Mouse (Mus musculus) MEL (cell line): ENCODE results near the gene 2210011C24Rik. TPM values are rescaled to one million over a fixed set of nuclear protein-coding genes. Genes with fewer than 3 reads are reported as not detected.

Experiments used
- DNase-seq: peaks from one replicate; pipeline ENCODE4 v3.0.0; 2011; ENCODE audit warnings: low read depth, low spot score
- H3K27ac ChIP-seq: 2 replicates; pipeline ENCODE4 v1.5.1; 2012; ENCODE audit warnings: low read depth, mild to moderate bottlenecking, control low read depth, low read length, moderate library complexity; ENCODE audit not compliant: control insufficient read depth
- H3K27me3 ChIP-seq, 2 experiments: fragments of 150-350 bp in 1 of 2; sonication (generic) in 1 of 2; 2 replicates each; pipeline ENCODE4 v1.6.1; 2012; ENCODE audit warnings: low read length in 2 of 2, mild to moderate bottlenecking in 2 of 2, improper control_type of control experiment in 1 of 2, moderate library complexity in 1 of 2; ENCODE audit not compliant: insufficient read depth in 2 of 2, control insufficient read depth in 1 of 2
- H3K36me3 ChIP-seq, 2 experiments: 2 replicates each; pipeline ENCODE4 v1.6.1; 2012 to 2014; ENCODE audit warnings: low read length in 2 of 2, improper control_type of control experiment in 1 of 2, inconsistent platforms in 1 of 2, mild to moderate bottlenecking in 1 of 2; ENCODE audit not compliant: insufficient read depth in 2 of 2, control insufficient read depth in 1 of 2
- H3K4me1 ChIP-seq, 2 experiments: fragments of 150-350 bp in 1 of 2; sonication (generic) in 1 of 2; 2 replicates each; pipeline ENCODE4 v1.6.1; 2012; ENCODE audit warnings: low read length in 2 of 2, improper control_type of control experiment in 1 of 2, mild to moderate bottlenecking in 1 of 2; ENCODE audit not compliant: insufficient read depth in 2 of 2, control insufficient read depth in 1 of 2
- H3K4me3 ChIP-seq, 2 experiments: fragments of 150-350 bp in 1 of 2; sonication (generic) in 1 of 2; 2 replicates each; pipeline ENCODE4 v1.5.1; 2012; ENCODE audit warnings: low read depth in 2 of 2, low read length in 2 of 2, mild to moderate bottlenecking in 2 of 2, moderate library complexity in 2 of 2, control low read depth in 1 of 2, improper control_type of control experiment in 1 of 2; ENCODE audit not compliant: control insufficient read depth in 1 of 2, insufficient read depth in 1 of 2
- H3K79me2 ChIP-seq: 2 replicates; pipeline ENCODE4 v1.6.1; 2012; ENCODE audit warnings: mild to moderate bottlenecking, low read length, moderate library complexity; ENCODE audit not compliant: control insufficient read depth, poor library complexity, insufficient read depth
- H3K9ac ChIP-seq: 2 replicates; pipeline ENCODE4 v1.6.1; 2012; ENCODE audit warnings: low read depth, mild to moderate bottlenecking, control low read depth, low read length, moderate library complexity; ENCODE audit not compliant: control insufficient read depth, poor library complexity, severe bottlenecking
- H3K9me3 ChIP-seq: fragments of 150-350 bp; sonication (generic); replicated peaks from 2 replicates; pipeline ENCODE4 v1.6.1; 2012; ENCODE audit warnings: mild to moderate bottlenecking, low read length, improper control_type of control experiment, moderate library complexity; ENCODE audit not compliant: insufficient read depth
- CHD2 ChIP-seq: IDR thresholded peaks from 2 replicates; pipeline ENCODE4 v1.6.1; 2011; ENCODE audit warnings: low read length, improper control_type of control experiment
- CTCF ChIP-seq, 3 experiments: IDR thresholded peaks in 2 of 3; conservative IDR thresholded peaks in 1 of 3; 2 replicates each; pipeline ENCODE4 v1.5.1; 2011 to 2012; ENCODE audit warnings: low read length in 3 of 3, low read depth in 2 of 3, mild to moderate bottlenecking in 2 of 3, improper control_type of control experiment in 1 of 3, inconsistent platforms in 1 of 3, mixed read lengths in 1 of 3, moderate library complexity in 1 of 3; ENCODE audit not compliant: control insufficient read depth in 1 of 3, insufficient read depth in 1 of 3, poor library complexity in 1 of 3, severe bottlenecking in 1 of 3
- E2F4 ChIP-seq: IDR thresholded peaks from 2 replicates; pipeline ENCODE4 v1.6.1; 2011; ENCODE audit warnings: low read depth, low read length, improper control_type of control experiment, borderline replicate concordance
- ELF1 ChIP-seq: IDR thresholded peaks from 2 replicates; pipeline ENCODE4 v1.6.1; 2014; ENCODE audit warnings: low read depth, mild to moderate bottlenecking, inconsistent platforms, low read length, improper control_type of control experiment, moderate library complexity
- EP300 ChIP-seq, 2 experiments: IDR thresholded peaks; 2 replicates each; pipeline ENCODE4 v1.6.1; 2011; ENCODE audit warnings: improper control_type of control experiment in 2 of 2, low read length in 2 of 2, low read depth in 1 of 2, mild to moderate bottlenecking in 1 of 2
- ETS1 ChIP-seq: IDR thresholded peaks from 2 replicates; pipeline ENCODE4 v1.6.1; 2012; ENCODE audit warnings: low read depth, mild to moderate bottlenecking, inconsistent platforms, low read length, improper control_type of control experiment, moderate library complexity
- GABPA ChIP-seq: IDR thresholded peaks from 2 replicates; pipeline ENCODE4 v1.6.1; 2012; ENCODE audit warnings: low read depth, mild to moderate bottlenecking, inconsistent platforms, low read length, improper control_type of control experiment, moderate library complexity
- GATA1 ChIP-seq: IDR thresholded peaks from 2 replicates; pipeline ENCODE4 v1.6.1; 2011; ENCODE audit warnings: low read depth, low read length, improper control_type of control experiment
- HCFC1 ChIP-seq: IDR thresholded peaks from 2 replicates; pipeline ENCODE4 v1.6.1; 2012; ENCODE audit warnings: low read depth, mild to moderate bottlenecking, inconsistent platforms, low read length, improper control_type of control experiment, moderate library complexity
- MAFK ChIP-seq: IDR thresholded peaks from 2 replicates; pipeline ENCODE4 v1.6.1; 2011; ENCODE audit warnings: low read depth, mild to moderate bottlenecking, low read length, improper control_type of control experiment, borderline replicate concordance
- MAX ChIP-seq: IDR thresholded peaks from 2 replicates; pipeline ENCODE4 v1.6.1; 2011; ENCODE audit warnings: low read length, improper control_type of control experiment
- MAZ ChIP-seq: IDR thresholded peaks from 2 replicates; pipeline ENCODE4 v1.6.1; 2012; ENCODE audit warnings: low read depth, mild to moderate bottlenecking, inconsistent platforms, low read length, improper control_type of control experiment
- MEF2A ChIP-seq: IDR thresholded peaks from 2 replicates; pipeline ENCODE4 v1.6.1; 2014; ENCODE audit warnings: low read depth, mild to moderate bottlenecking, inconsistent platforms, low read length, improper control_type of control experiment; ENCODE audit not compliant: poor library complexity, insufficient replicate concordance, severe bottlenecking; ENCODE audit errors: extremely low read depth
- MXI1 ChIP-seq: IDR thresholded peaks from 2 replicates; pipeline ENCODE4 v1.6.1; 2011; ENCODE audit warnings: mild to moderate bottlenecking, low read depth, low read length, improper control_type of control experiment
- MYB ChIP-seq: IDR thresholded peaks from 2 replicates; pipeline ENCODE4 v1.6.1; 2011; ENCODE audit warnings: mild to moderate bottlenecking, low read depth, low read length, improper control_type of control experiment
- MYC ChIP-seq: IDR thresholded peaks from 2 replicates; pipeline ENCODE4 v1.6.1; 2011; ENCODE audit warnings: low read depth, mild to moderate bottlenecking, low read length, improper control_type of control experiment, moderate library complexity
- POLR2A ChIP-seq, 2 experiments: IDR thresholded peaks; 2 replicates each; pipeline ENCODE4 v1.6.1; 2011 to 2012; ENCODE audit warnings: low read length in 2 of 2, mild to moderate bottlenecking in 2 of 2, control low read depth in 1 of 2, improper control_type of control experiment in 1 of 2, low read depth in 1 of 2, moderate library complexity in 1 of 2; ENCODE audit not compliant: control insufficient read depth in 1 of 2, insufficient read depth in 1 of 2, poor library complexity in 1 of 2
- RAD21 ChIP-seq: IDR thresholded peaks from 2 replicates; pipeline ENCODE4 v1.6.1; 2011; ENCODE audit warnings: mild to moderate bottlenecking, low read depth, low read length, improper control_type of control experiment
- RCOR1 ChIP-seq: IDR thresholded peaks from 2 replicates; pipeline ENCODE4 v1.6.1; 2012; ENCODE audit warnings: low read depth, mild to moderate bottlenecking, inconsistent platforms, low read length, improper control_type of control experiment
- SIN3A ChIP-seq: IDR thresholded peaks from 2 replicates; pipeline ENCODE4 v1.6.1; 2012; ENCODE audit warnings: low read length, improper control_type of control experiment, inconsistent platforms
- SMC3 ChIP-seq: IDR thresholded peaks from 2 replicates; pipeline ENCODE4 v1.6.1; 2011; ENCODE audit warnings: low read depth, low read length, improper control_type of control experiment
- TAL1 ChIP-seq: IDR thresholded peaks from 2 replicates; pipeline ENCODE4 v1.6.1; 2012; ENCODE audit warnings: mild to moderate bottlenecking, inconsistent platforms, low read length, moderate library complexity, mixed read lengths
- TCF12 ChIP-seq: IDR thresholded peaks from 2 replicates; pipeline ENCODE4 v1.6.1; 2014; ENCODE audit warnings: low read depth, mild to moderate bottlenecking, inconsistent platforms, low read length, improper control_type of control experiment, moderate library complexity
- UBTF ChIP-seq: IDR thresholded peaks from 2 replicates; pipeline ENCODE4 v1.6.1; 2012; ENCODE audit warnings: low read depth, mild to moderate bottlenecking, inconsistent platforms, low read length, improper control_type of control experiment, moderate library complexity, borderline replicate concordance; ENCODE audit not compliant: insufficient read depth
- USF2 ChIP-seq, 2 experiments: IDR thresholded peaks; 2 replicates each; pipeline ENCODE4 v1.6.1; 2011 to 2012; ENCODE audit warnings: improper control_type of control experiment in 2 of 2, low read length in 2 of 2, borderline replicate concordance in 1 of 2, inconsistent platforms in 1 of 2, low read depth in 1 of 2, mild to moderate bottlenecking in 1 of 2; ENCODE audit not compliant: insufficient read depth in 1 of 2
- ZC3H11A ChIP-seq: IDR thresholded peaks from 2 replicates; pipeline ENCODE4 v1.6.1; 2012; ENCODE audit warnings: low read depth, mild to moderate bottlenecking, inconsistent platforms, low read length, improper control_type of control experiment
- ZKSCAN1 ChIP-seq: IDR thresholded peaks from 2 replicates; pipeline ENCODE4 v1.6.1; 2012; ENCODE audit warnings: low read depth, mild to moderate bottlenecking, inconsistent platforms, low read length, improper control_type of control experiment, moderate library complexity
- ZMIZ1 ChIP-seq: IDR thresholded peaks from 2 replicates; pipeline ENCODE4 v1.6.1; 2012; ENCODE audit warnings: low read depth, mild to moderate bottlenecking, inconsistent platforms, low read length, improper control_type of control experiment, moderate library complexity
- ZNF384 ChIP-seq: IDR thresholded peaks from 2 replicates; pipeline ENCODE4 v1.6.1; 2012; ENCODE audit warnings: low read depth, mild to moderate bottlenecking, inconsistent platforms, low read length, improper control_type of control experiment
- polyA plus RNA-seq, 2 experiments: library from polyadenylated mRNA; stranded (reverse) in 1 of 2; unstranded in 1 of 2; fragments of >175 nt in 1 of 2; fragments of >200 nt in 1 of 2; gene quantifications; 2 replicates each; pipeline versions ENCODE4 v1.2.1 to v1.2.4; 2012; ENCODE audit warnings: low replicate concordance in 2 of 2, low read depth in 1 of 2; ENCODE audit not compliant: insufficient read length in 2 of 2, insufficient read depth in 1 of 2, missing spikeins in 1 of 2
- total RNA-seq: library from RNA; depleted of rRNA; stranded (reverse); fragments of 300-350 nt; gene quantifications from 2 replicates; pipeline ENCODE4 v1.2.3, GENCODE M21; 2012

Gene 2210011C24Rik
- total and polyA plus RNA-seq, 3 experiments = not detected

- Histone ChIP-seq H3K9me3 (no peaks in the 10 kb centered on the region), H3K4me3 (no peak overlapping the region), H3K9ac (no peak overlapping the region), H3K27me3 (no peaks in the 10 kb centered on the region), H3K36me3 (peaks cover 0 to 8% of the 10 kb centered on the region in 2 experiments; a peak in 3 of 4 replicates), H3K4me1 (peaks cover 8 to 13% of the 10 kb centered on the region in 2 experiments), H3K79me2 (peaks cover 14% of the 10 kb centered on the region), H3K27ac (no peak overlapping the region)
- TF ChIP-seq ZNF384 = peak; percentile 87
- TF ChIP-seq SIN3A = no peak
- no peak for DNase-seq
Measured at GRCm38 (mm10) chr8:83994030-83994429, 17.9 kb downstream of the 2210011C24Rik start.

DNA sequence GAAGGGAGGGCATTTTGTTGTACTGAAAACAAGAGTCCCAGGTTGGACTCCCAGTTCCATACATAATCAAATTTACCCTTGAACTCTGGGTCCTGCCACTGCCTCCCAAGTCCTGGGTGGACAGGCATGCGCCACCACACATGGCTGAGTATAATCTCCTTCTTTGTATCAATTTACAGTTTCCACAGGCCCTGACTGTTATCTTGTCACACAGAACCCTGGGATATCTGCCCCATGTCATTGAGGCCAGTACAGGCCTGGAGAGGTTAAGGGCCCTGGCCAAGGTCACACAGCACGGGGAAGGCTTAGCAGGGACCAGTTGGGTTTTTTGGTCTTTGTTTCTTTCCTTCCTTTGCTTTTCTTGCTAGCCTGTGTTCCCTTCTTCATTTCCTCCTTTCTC lies 19.5 kb downstream of the 2210011C24Rik start:
- peaks cover 10 to 12% of the 10 kb centered on the region in 2 experiments for H3K4me1 ChIP-seq
- no peaks in the 10 kb centered on the region for H3K27me3 ChIP-seq

GRCm38 (mm10) chr8:83990170-83990569 lies 21.8 kb downstream of the 2210011C24Rik start:
- H3K79me2 ChIP-seq = no peaks in the 10 kb centered on the region
- no peak for TF ChIP-seq EP300 (IDR thresholded peaks at IDR 0.05; ENCODE audit: low read depth in 1 of 2, low read length in 2 of 2)
- TF ChIP-seq UBTF = no peak
- TF ChIP-seq ETS1 = no peak
- TF ChIP-seq RCOR1 = no peak
- TF ChIP-seq MAX = no peak
- no peak for TF ChIP-seq MAZ
- no peak for TF ChIP-seq MYB
- no peak for TF ChIP-seq GATA1
- no peak for TF ChIP-seq ZNF384
- TF ChIP-seq USF2 (IDR thresholded peaks at IDR 0.05; ENCODE audit: borderline replicate concordance in 1 of 2, insufficient read depth in 1 of 2, low read depth in 1 of 2, low read length in 2 of 2) = no peak
- no peak for TF ChIP-seq E2F4
- TF ChIP-seq SMC3 = no peak
- TF ChIP-seq, all 39 proteins: peak for 0
- Histone ChIP-seq H3K27ac (no peak overlapping the region), H3K9ac (no peak overlapping the region), H3K27me3 (no peaks in the 10 kb centered on the region), H3K4me1 (peaks cover 6 to 12% of the 10 kb centered on the region in 2 experiments), H3K9me3 (no peaks in the 10 kb centered on the region), H3K36me3 (peaks cover 2 to 10% of the 10 kb centered on the region in 2 experiments), H3K4me3 (no peak overlapping the region)
- no peak for DNase-seq

More for the DNA sequence above, 19.5 kb downstream of the 2210011C24Rik start:
- no peak for DNase-seq
- H3K9ac ChIP-seq = no peak overlapping the region
- peaks cover 2 to 13% of the 10 kb centered on the region in 2 experiments; a peak in 3 of 4 replicates for H3K36me3 ChIP-seq
- no peak for TF ChIP-seq MAZ
- TF ChIP-seq POLR2A (IDR thresholded peaks at IDR 0.05; ENCODE audit: control insufficient read depth in 1 of 2, insufficient read depth in 1 of 2, low read depth in 1 of 2, low read length in 2 of 2, poor library complexity in 1 of 2) = no peak
- TF ChIP-seq RCOR1 = no peak
- no peak for TF ChIP-seq CTCF (IDR thresholded peaks at IDR 0.05 in 2 of 3, conservative IDR thresholded peaks at IDR 0.05 in 1 of 3; ENCODE audit: control insufficient read depth in 1 of 3, insufficient read depth in 1 of 3, low read depth in 2 of 3, low read length in 3 of 3, poor library complexity in 1 of 3, severe bottlenecking in 1 of 3)
- TF ChIP-seq TAL1 = peak; percentile 24; the same call in 1 of the 2 replicates
- no peak for TF ChIP-seq RAD21
- TF ChIP-seq ZKSCAN1 = no peak
- 0 out of 2 replicates have a peak, but pooled peaks have one; percentile 20 for TF ChIP-seq TCF12
- no peak for TF ChIP-seq ZMIZ1
- TF ChIP-seq E2F4 = no peak
- TF ChIP-seq CHD2 = no peak
- TF ChIP-seq MEF2A = no peak
- TF ChIP-seq HCFC1 = no peak
- no peak for TF ChIP-seq ELF1
- TF ChIP-seq EP300 (IDR thresholded peaks at IDR 0.05; ENCODE audit: low read depth in 1 of 2, low read length in 2 of 2) = peak in 1 of 2 experiments; percentile 25; a peak in 1 of 4 replicates
- TF ChIP-seq ZC3H11A = no peak
- no peak for TF ChIP-seq MAFK
- no peak for TF ChIP-seq MYC
- TF ChIP-seq MXI1 = no peak
- TF ChIP-seq GABPA = no peak
- no peak for TF ChIP-seq MYB
- no peak for TF ChIP-seq SMC3
- H3K4me3 ChIP-seq = no peak overlapping the region
- peaks cover 3% of the 10 kb centered on the region; the same call in 1 of the 2 replicates for H3K79me2 ChIP-seq
- H3K9me3 ChIP-seq = no peaks in the 10 kb centered on the region
- no peak overlapping the region for H3K27ac ChIP-seq
